Mouse (Mus musculus) G1E-ER4 (cell line): ENCODE measurements around the gene Inava. TPM values are rescaled to one million over a fixed set of nuclear protein-coding genes. Genes with fewer than 3 reads are reported as not detected.

Experiments used
- GATA1 ChIP-seq: IDR thresholded peaks from one replicate; pipeline ENCODE4 v1.8.0; 2012; ENCODE audit warnings: low read length, inconsistent platforms
- polyA plus RNA-seq: library from polyadenylated mRNA; stranded (reverse); fragments of >175 nt; gene quantifications from 2 replicates; pipeline ENCODE4 v1.2.3, GENCODE M21; 2012

Gene Inava
- polyA plus RNA-seq, 1 experiment: 0.19 TPM

- TF ChIP-seq GATA1: no peak
These were observed 7.7 kb upstream of the Inava start for GRCm38 (mm10) chr1:136241801-136242200.

- TF ChIP-seq GATA1: no peak
These were observed 4.4 kb upstream of the Inava start for GRCm38 (mm10) chr1:136238495-136238894.

GRCm38 (mm10) chr1:136234595-136235092 lies 580 bp upstream of the Inava start:
- no peak for TF ChIP-seq GATA1

GRCm38 (mm10) chr1:136232986-136233790 lies 876 bp downstream of the Inava start:
- no peak for TF ChIP-seq GATA1

- TF ChIP-seq GATA1: no peak
These were observed 1.7 kb downstream of the Inava start for GRCm38 (mm10) chr1:136232285-136232926.

GRCm38 (mm10) chr1:136231596-136231995 lies 2.5 kb downstream of the Inava start:
- no peak for TF ChIP-seq GATA1

- no peak for TF ChIP-seq GATA1
These were observed 3.9 kb downstream of the Inava start for GRCm38 (mm10) chr1:136230201-136230600.

- no peak for TF ChIP-seq GATA1
These were observed 5.1 kb downstream of the Inava start for GRCm38 (mm10) chr1:136229040-136229373.

GRCm38 (mm10) chr1:136228328-136229039 lies 5.6 kb downstream of the Inava start:
- TF ChIP-seq GATA1: no peak

GRCm38 (mm10) chr1:136227870-136228269 lies 6.2 kb downstream of the Inava start:
- TF ChIP-seq GATA1: no peak

- no peak for TF ChIP-seq GATA1
These were observed 7.4 kb downstream of the Inava start for GRCm38 (mm10) chr1:136226626-136227025.

- no peak for TF ChIP-seq GATA1
These were observed 8.2 kb downstream of the Inava start for GRCm38 (mm10) chr1:136225846-136226245.

- TF ChIP-seq GATA1: no peak
These were observed 10.2 kb downstream of the Inava start for GRCm38 (mm10) chr1:136223758-136224342.

- no peak for TF ChIP-seq GATA1
These were observed 11.7 kb downstream of the Inava start for GRCm38 (mm10) chr1:136222386-136222785.

- TF ChIP-seq GATA1: no peak
These were observed 13.8 kb downstream of the Inava start for GRCm38 (mm10) chr1:136220037-136220871.

GRCm38 (mm10) chr1:136214304-136214703 lies 19.8 kb downstream of the Inava start:
- TF ChIP-seq GATA1: no peak
